ENCODE assay signal across 10 mouse cellular contexts in genomic region chr6:115901489-115901931, GRCm38 (mm10). TPM values are rescaled to one million over a fixed set of nuclear protein-coding genes. Genes with fewer than 3 reads are reported as not detected.
DNase-seq lines count a peak whose midpoint lies in the region; ATAC-seq and TF ChIP-seq lines count a peak whose summit lies in the region.
"Had no signal": no experiment of that assay in that cellular context is flagged by ENCODE, and none has a peak within 500 bp of the region (broad histone marks: within the 10 kb centered on the region; RNA-seq: fewer than 3 reads in every experiment).

No protein-coding gene starts in this region.

- 71% methylated on average over 8 of the region's 8 CpGs for WGBS in liver, adult 2 months
- WGBS in liver, embryonic 11.5 days, result 82% methylated on average over 8 of the region's 8 CpGs
- 64% methylated on average over 8 of the region's 8 CpGs for WGBS in heart, embryonic 14.5 days
- WGBS in limb, embryonic 15.5 days, result 64% methylated on average over 8 of the region's 8 CpGs

- no peak for ATAC-seq in liver, embryonic 11.5 days (replicated peaks; ENCODE audit: low FRiP score)
- ATAC-seq in heart, embryonic 14.5 days (ENCODE audit: insufficient number of reproducible peaks, insufficient read depth, low FRiP score, low read depth), result 0 out of 2 replicates have a peak, but pooled peaks have one; percentile 19
- 0 out of 2 replicates have a peak, but pooled peaks have one; percentile 55 for ATAC-seq in limb, embryonic 15.5 days (ENCODE audit: insufficient number of reproducible peaks, low FRiP score, low TSS enrichment, low read depth)
- ATAC-seq in inflammation-experienced regulatory T-cells, adult 6 months, result no peak

- H3K36me3 ChIP-seq in liver, adult 2 months (ENCODE audit: control insufficient read depth, insufficient read depth, low read length), result no peaks in the 10 kb centered on the region
- H3K36me3 ChIP-seq in liver, embryonic 11.5 days (ENCODE audit: control insufficient read depth, insufficient read depth, low read length), result no peaks in the 10 kb centered on the region
- peaks cover 9% of the 10 kb centered on the region; the same call in 1 of the 2 replicates for H3K36me3 ChIP-seq in heart, embryonic 14.5 days (ENCODE audit: control insufficient read depth, insufficient read depth, low read length)
- peaks cover 29% of the 10 kb centered on the region for H3K36me3 ChIP-seq in limb, embryonic 15.5 days

- DNase-seq in liver, adult 2 months (ENCODE audit: extremely low read depth, low read depth, low spot score), result no peak
- DNase-seq in liver, embryonic 11.5 days (ENCODE audit: low spot score), result no peak
- no peak for DNase-seq in layer of hippocampus, postnatal 14 days (ENCODE audit: low spot score in 2 of 2)
- DNase-seq in yolk sac, embryonic 10.5 days (ENCODE audit: low spot score), result no peak

- H3K79me2 ChIP-seq in liver, adult 2 months (ENCODE audit: control insufficient read depth, insufficient read depth, low read length), result no peaks in the 10 kb centered on the region

- H3K4me3 ChIP-seq in liver, adult 2 months (ENCODE audit: insufficient read depth, low read depth, low read length), result no peak overlapping the region
- no peak overlapping the region for H3K4me3 ChIP-seq in liver, embryonic 11.5 days (ENCODE audit: low read depth, low read length)
- H3K4me3 ChIP-seq in bone marrow macrophage, adult 2 months (ENCODE audit: insufficient read depth, low read length), result no peak overlapping the region
- no peak overlapping the region for H3K4me3 ChIP-seq in heart, embryonic 14.5 days (ENCODE audit: control insufficient read depth in 1 of 2, insufficient read depth in 1 of 2, low read depth in 1 of 2, low read length in 2 of 2)
- no peak overlapping the region for H3K4me3 ChIP-seq in limb, embryonic 15.5 days

- peaks cover 7% of the 10 kb centered on the region; the same call in 1 of the 2 replicates for H3K4me1 ChIP-seq in liver, adult 2 months (ENCODE audit: control insufficient read depth, insufficient read depth, low read length)
- no peaks in the 10 kb centered on the region; the same call in 1 of the 2 replicates for H3K4me1 ChIP-seq in liver, embryonic 11.5 days (replicated peaks; ENCODE audit: control insufficient read depth, insufficient read depth, low read length)
- H3K4me1 ChIP-seq in bone marrow macrophage, adult 2 months (ENCODE audit: control insufficient read depth, insufficient read depth, low read length), result peaks cover 63% of the 10 kb centered on the region
- H3K4me1 ChIP-seq in heart, embryonic 14.5 days (ENCODE audit: control insufficient read depth in 2 of 2, insufficient read depth in 2 of 2, low read length in 2 of 2), result peaks cover 14 to 18% of the 10 kb centered on the region in 2 experiments
- peaks cover 12% of the 10 kb centered on the region; the same call in 1 of the 2 replicates for H3K4me1 ChIP-seq in limb, embryonic 15.5 days

- no peaks in the 10 kb centered on the region for H3K27me3 ChIP-seq in liver, adult 2 months (ENCODE audit: control insufficient read depth, insufficient read depth, low read length)
- no peaks in the 10 kb centered on the region for H3K27me3 ChIP-seq in liver, embryonic 11.5 days (replicated peaks; ENCODE audit: control insufficient read depth, insufficient read depth, low read length)
- H3K27me3 ChIP-seq in heart, embryonic 14.5 days (ENCODE audit: control insufficient read depth, insufficient read depth, low read length), result no peaks in the 10 kb centered on the region
- no peaks in the 10 kb centered on the region for H3K27me3 ChIP-seq in limb, embryonic 15.5 days

- peak overlapping the region; percentile 29 for H3K27ac ChIP-seq in liver, adult 2 months (replicated peaks; ENCODE audit: insufficient read depth, low read depth, low read length)
- no peak overlapping the region for H3K27ac ChIP-seq in liver, embryonic 11.5 days (ENCODE audit: low read depth, low read length)
- peak overlapping the region; percentile 95 for H3K27ac ChIP-seq in bone marrow macrophage, adult 2 months (ENCODE audit: insufficient read depth, low read depth, low read length)
- H3K27ac ChIP-seq in heart, embryonic 14.5 days (replicated peaks in 1 of 2; ENCODE audit: control insufficient read depth in 1 of 2, insufficient read depth in 1 of 2, low read depth in 2 of 2, low read length in 2 of 2), result peak overlapping the region; percentile 53 to 79
- H3K27ac ChIP-seq in limb, embryonic 15.5 days, result peak overlapping the region; percentile 17; the same call in 1 of the 2 replicates
- H3K27ac ChIP-seq: liver, embryonic 14.5 days had no signal

- TF ChIP-seq POLR2A in liver, adult 2 months (IDR thresholded peaks at IDR 0.05; ENCODE audit: extremely low read depth, insufficient read depth, low read length), result no peak
- TF ChIP-seq POLR2A in bone marrow macrophage, adult 2 months (IDR thresholded peaks at IDR 0.05; ENCODE audit: borderline replicate concordance, low read depth, low read length), result no peak

- H3K9ac ChIP-seq in liver, adult 2 months (ENCODE audit: low read depth, low read length), result no peak overlapping the region
- H3K9ac ChIP-seq in liver, embryonic 11.5 days (ENCODE audit: low read depth, low read length), result no peak overlapping the region
- H3K9ac ChIP-seq in heart, embryonic 14.5 days (ENCODE audit: low read length), result peak overlapping the region; percentile 38; the same call in 1 of the 2 replicates
- H3K9ac ChIP-seq in limb, embryonic 15.5 days, result no peak overlapping the region
- H3K9ac ChIP-seq: liver, embryonic 14.5 days had no signal

- TF ChIP-seq CTCF in liver, adult 2 months (IDR thresholded peaks at IDR 0.05; ENCODE audit: low read depth, low read length), result no peak
- no peak; the same call in 1 of the 2 replicates for TF ChIP-seq CTCF in bone marrow macrophage, adult 2 months (IDR thresholded peaks at IDR 0.05; ENCODE audit: low read depth, low read length)

- no peaks in the 10 kb centered on the region for H3K9me3 ChIP-seq in liver, embryonic 11.5 days (ENCODE audit: control insufficient read depth, low read length)
- H3K9me3 ChIP-seq in heart, embryonic 14.5 days (ENCODE audit: control insufficient read depth, low read length), result no peaks in the 10 kb centered on the region
- no peaks in the 10 kb centered on the region for H3K9me3 ChIP-seq in limb, embryonic 15.5 days

- no peak overlapping the region for H3K4me2 ChIP-seq in liver, embryonic 11.5 days
- H3K4me2 ChIP-seq in heart, embryonic 14.5 days (ENCODE audit: low read length), result no peak overlapping the region
- H3K4me2 ChIP-seq in limb, embryonic 15.5 days, result no peak overlapping the region

RNA-seq across cellular contexts. Expression of gene Rho, which starts 30.0 kb away (rescaled TPM):
- not detected in 2 replicates for total RNA-seq in liver, adult 2 months (2014; rRNA removed)
- polyA plus RNA-seq in liver, adult 2 months (2012; rRNA removed), result 0.04 TPM in 1 of 2 replicates, not detected in the other
- 0.06 TPM in 1 of 2 replicates, not detected in the other for polyA plus RNA-seq in liver, embryonic 11.5 days (2014; fragmentation: Nextera tagmentation; extraction: Ambion mirVana)
- polyA plus RNA-seq in bone marrow macrophage, adult 2 months (2012; ENCODE audit: insufficient read depth, insufficient read length, missing spikeins), result not detected in 2 replicates
- polyA plus RNA-seq in heart, embryonic 14.5 days (2014; fragmentation: Nextera tagmentation; extraction: Ambion mirVana), result 0.07 TPM in 1 of 2 replicates, not detected in the other
- polyA plus RNA-seq in limb, embryonic 15.5 days (2015; fragmentation: Nextera tagmentation; extraction: Ambion mirVana), result 0.12 and 0.16 TPM in 2 replicates
- under 1 TPM; 0.41 to 0.48 TPM for total RNA-seq in layer of hippocampus, postnatal 14 days (2021)
- polyA plus RNA-seq in inflammation-experienced regulatory T-cells, adult 6 months (2017; shearing (Covaris generic)), result under 1 TPM in 1 of 3 experiments, not detected in 2; 0.43 TPM

RNA-seq across cellular contexts. Expression of gene H1foo, which starts 43.2 kb away (rescaled TPM):
- total RNA-seq in liver, adult 2 months (2014; rRNA removed), result not detected in 2 replicates
- polyA plus RNA-seq in liver, adult 2 months (2012; rRNA removed), result not detected in 2 replicates
- not detected in 2 replicates for polyA plus RNA-seq in liver, embryonic 11.5 days (2014; fragmentation: Nextera tagmentation; extraction: Ambion mirVana)
- polyA plus RNA-seq in bone marrow macrophage, adult 2 months (2012; ENCODE audit: insufficient read depth, insufficient read length, missing spikeins), result not detected in 2 replicates
- polyA plus RNA-seq in heart, embryonic 14.5 days (2014; fragmentation: Nextera tagmentation; extraction: Ambion mirVana), result not detected in 2 replicates
- polyA plus RNA-seq in limb, embryonic 15.5 days (2015; fragmentation: Nextera tagmentation; extraction: Ambion mirVana), result not detected in 2 replicates
- total RNA-seq in layer of hippocampus, postnatal 14 days (2021), result not detected
- polyA plus RNA-seq in inflammation-experienced regulatory T-cells, adult 6 months (2017; shearing (Covaris generic)), result not detected
- total RNA-seq: adrenal gland, adult 18-20 months had no signal
- polyA plus RNA-seq: liver, embryonic 14.5 days had no signal

RNA-seq across cellular contexts. Expression of gene Ift122, which starts 48.2 kb away (rescaled TPM):
- total RNA-seq in liver, adult 2 months (2014; rRNA removed), result 3.0 and 3.6 TPM in 2 replicates
- 2.0 TPM in 2 replicates for polyA plus RNA-seq in liver, adult 2 months (2012; rRNA removed)
- 9.1 and 10.5 TPM in 2 replicates for polyA plus RNA-seq in liver, embryonic 11.5 days (2014; fragmentation: Nextera tagmentation; extraction: Ambion mirVana)
- polyA plus RNA-seq in bone marrow macrophage, adult 2 months (2012; ENCODE audit: insufficient read depth, insufficient read length, missing spikeins), result 6.0 and 9.3 TPM in 2 replicates
- polyA plus RNA-seq in heart, embryonic 14.5 days (2014; fragmentation: Nextera tagmentation; extraction: Ambion mirVana), result 22.6 and 23.6 TPM in 2 replicates
- 19.6 and 23.4 TPM in 2 replicates for polyA plus RNA-seq in limb, embryonic 15.5 days (2015; fragmentation: Nextera tagmentation; extraction: Ambion mirVana)
- 10 to 100 TPM; 23.8 to 24.7 TPM for total RNA-seq in layer of hippocampus, postnatal 14 days (2021)
- polyA plus RNA-seq in inflammation-experienced regulatory T-cells, adult 6 months (2017; shearing (Covaris generic)), result 1 to 10 TPM; 1.3 to 2.0 (median 1.6) TPM

RNA-seq across cellular contexts. Expression of gene Mbd4, which starts 48.3 kb away (rescaled TPM):
- total RNA-seq in liver, adult 2 months (2014; rRNA removed), result 1.1 and 1.8 TPM in 2 replicates
- 0.21 and 0.31 TPM in 2 replicates for polyA plus RNA-seq in liver, adult 2 months (2012; rRNA removed)
- 20.7 and 23.0 TPM in 2 replicates for polyA plus RNA-seq in liver, embryonic 11.5 days (2014; fragmentation: Nextera tagmentation; extraction: Ambion mirVana)
- 12.0 and 13.8 TPM in 2 replicates for polyA plus RNA-seq in bone marrow macrophage, adult 2 months (2012; ENCODE audit: insufficient read depth, insufficient read length, missing spikeins)
- 7.6 and 9.6 TPM in 2 replicates for polyA plus RNA-seq in heart, embryonic 14.5 days (2014; fragmentation: Nextera tagmentation; extraction: Ambion mirVana)
- 16.7 and 18.6 TPM in 2 replicates for polyA plus RNA-seq in limb, embryonic 15.5 days (2015; fragmentation: Nextera tagmentation; extraction: Ambion mirVana)
- 1 to 10 TPM; 5.0 to 5.8 TPM for total RNA-seq in layer of hippocampus, postnatal 14 days (2021)
- 10 to 100 TPM in 1 of 3 experiments, 1 to 10 TPM in 2; 8.6 to 12.8 (median 8.9) TPM for polyA plus RNA-seq in inflammation-experienced regulatory T-cells, adult 6 months (2017; shearing (Covaris generic))

Comparison
In these comparisons a context has a peak if more than half of its experiments do, and no peak if none do; other contexts are left out.
1. ATAC-seq: peak in heart, embryonic 14.5 days (single experiment) and limb, embryonic 15.5 days (single experiment); none in liver, embryonic 11.5 days (single experiment) and inflammation-experienced regulatory T-cells, adult 6 months (single experiment).